Mouse (Mus musculus): ENCODE results near the gene Plin1. TPM values are rescaled to one million over a fixed set of nuclear protein-coding genes. Genes with fewer than 3 reads are reported as not detected.

Plin1 gene
- total RNA-seq, 2 experiments from 2014 or later, result not detected

Other genes starting within 250 kb of the Plin1 start
- 0.42 TPM in 1 of 2 replicates, not detected in the other for gene Rhcg, start 115.2 kb downstream of the Plin1 start, total RNA-seq (2015; ENCODE audit: low replicate concordance)
- gene Rhcg, start 115.2 kb downstream of the Plin1 start, total RNA-seq (2017; ENCODE audit: low replicate concordance), result 0.26 TPM in 1 of 2 replicates, not detected in the other
- 11.9 and 15.3 TPM in 2 replicates for gene Ticrr, start 72.7 kb downstream of the Plin1 start, total RNA-seq (2015; ENCODE audit: low replicate concordance)
- gene Ticrr, start 72.7 kb downstream of the Plin1 start, total RNA-seq (2017; ENCODE audit: low replicate concordance), result 9.0 and 12.8 TPM in 2 replicates
- gene Kif7, start 17.2 kb downstream of the Plin1 start, total RNA-seq (2015; ENCODE audit: low replicate concordance), result 0.42 TPM in 1 of 2 replicates, not detected in the other
- 0.09 TPM in 1 of 2 replicates, not detected in the other for gene Kif7, start 17.2 kb downstream of the Plin1 start, total RNA-seq (2017; ENCODE audit: low replicate concordance)
- not detected in 2 replicates for gene Pex11a, start 10.2 kb upstream of the Plin1 start, total RNA-seq (2015; ENCODE audit: low replicate concordance)
- gene Pex11a, start 10.2 kb upstream of the Plin1 start, total RNA-seq (2017; ENCODE audit: low replicate concordance), result 0.51 TPM in 1 of 2 replicates, not detected in the other
- not detected in 2 replicates for gene Wdr93, start 10.3 kb upstream of the Plin1 start, total RNA-seq (2015; ENCODE audit: low replicate concordance)
- not detected in 2 replicates for gene Wdr93, start 10.3 kb upstream of the Plin1 start, total RNA-seq (2017; ENCODE audit: low replicate concordance)
- not detected in 2 replicates for gene Mesp1, start 60.9 kb upstream of the Plin1 start, total RNA-seq (2015; ENCODE audit: low replicate concordance)
- gene Mesp1, start 60.9 kb upstream of the Plin1 start, total RNA-seq (2017; ENCODE audit: low replicate concordance), result 1.0 TPM in 1 of 2 replicates, not detected in the other
- not detected in 2 replicates for gene Mesp2, start 77.8 kb upstream of the Plin1 start, total RNA-seq (2015; ENCODE audit: low replicate concordance)
- not detected in 2 replicates for gene Mesp2, start 77.8 kb upstream of the Plin1 start, total RNA-seq (2017; ENCODE audit: low replicate concordance)
- 1.3 TPM in 1 of 2 replicates, not detected in the other for gene Anpep, start 128.2 kb upstream of the Plin1 start, total RNA-seq (2015; ENCODE audit: low replicate concordance)
- 0.26 TPM in 1 of 2 replicates, not detected in the other for gene Anpep, start 128.2 kb upstream of the Plin1 start, total RNA-seq (2017; ENCODE audit: low replicate concordance)
- 4.6 and 5.6 TPM in 2 replicates for gene Ap3s2, start 187.7 kb upstream of the Plin1 start, total RNA-seq (2015; ENCODE audit: low replicate concordance)
- 1.4 and 1.6 TPM in 2 replicates for gene Ap3s2, start 187.7 kb upstream of the Plin1 start, total RNA-seq (2017; ENCODE audit: low replicate concordance)
- gene Arpin, start 202.5 kb upstream of the Plin1 start, total RNA-seq (2015; ENCODE audit: low replicate concordance), result not detected in 2 replicates
- gene Arpin, start 202.5 kb upstream of the Plin1 start, total RNA-seq (2017; ENCODE audit: low replicate concordance), result 0.34 and 0.42 TPM in 2 replicates

Measured in erythroblast, adult 5-6 weeks (primary cell).